Mouse (Mus musculus): Measurements from ENCODE around the gene Mysm1. TPM values are rescaled to one million over a fixed set of nuclear protein-coding genes. Genes with fewer than 3 reads are reported as not detected.

Gene Mysm1
- polyA plus RNA-seq, 1 experiment from 2014 or later: 41.1 TPM

DNA sequence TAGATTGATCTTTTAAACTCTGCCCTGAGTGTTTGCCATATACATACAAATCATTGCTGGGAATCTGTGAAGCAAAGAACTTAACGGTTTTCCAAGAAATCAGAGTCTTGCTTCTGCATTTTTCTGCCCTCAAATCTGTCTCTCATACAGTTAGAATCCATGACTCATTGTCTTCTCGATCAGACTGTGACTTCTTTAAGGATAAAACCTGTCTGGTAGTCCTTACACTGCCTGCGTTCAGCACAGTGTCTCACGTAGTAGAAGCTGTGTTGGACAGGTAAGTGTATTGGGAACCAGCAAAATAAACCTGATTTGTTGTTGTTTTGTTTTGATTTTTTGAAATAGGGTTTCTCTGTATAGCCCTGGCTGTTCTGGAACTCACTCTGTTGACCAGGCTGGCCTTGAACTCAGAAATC, 608 bp upstream of the Mysm1 start:
- peak overlapping the region; percentile 75 for H3K27ac ChIP-seq (ENCODE audit: low read depth, low read length)
- H3K27me3 ChIP-seq (ENCODE audit: control insufficient read depth, insufficient read depth, low read length): no peaks in the 10 kb centered on the region
- no peaks in the 10 kb centered on the region for H3K9me3 ChIP-seq (ENCODE audit: control insufficient read depth, low read length)
- peak; percentile 20; the same call in 1 of the 2 replicates for ATAC-seq (ENCODE audit: low FRiP score, low TSS enrichment)
- H3K9ac ChIP-seq (ENCODE audit: low read depth, low read length): peak overlapping the region; percentile 88
- peaks cover 9% of the 10 kb centered on the region for H3K4me1 ChIP-seq (ENCODE audit: control insufficient read depth, insufficient read depth, low read length)
- H3K4me3 ChIP-seq (ENCODE audit: low read length): peak overlapping the region; percentile 80
- H3K36me3 ChIP-seq (ENCODE audit: control insufficient read depth, insufficient read depth, low read length): peaks cover 12% of the 10 kb centered on the region; the same call in 1 of the 2 replicates
- H3K4me2 ChIP-seq (replicated peaks; ENCODE audit: low read depth, low read length): peak overlapping the region; percentile 80
- 45% methylated on average over 4 of the region's 4 CpGs for WGBS

DNA sequence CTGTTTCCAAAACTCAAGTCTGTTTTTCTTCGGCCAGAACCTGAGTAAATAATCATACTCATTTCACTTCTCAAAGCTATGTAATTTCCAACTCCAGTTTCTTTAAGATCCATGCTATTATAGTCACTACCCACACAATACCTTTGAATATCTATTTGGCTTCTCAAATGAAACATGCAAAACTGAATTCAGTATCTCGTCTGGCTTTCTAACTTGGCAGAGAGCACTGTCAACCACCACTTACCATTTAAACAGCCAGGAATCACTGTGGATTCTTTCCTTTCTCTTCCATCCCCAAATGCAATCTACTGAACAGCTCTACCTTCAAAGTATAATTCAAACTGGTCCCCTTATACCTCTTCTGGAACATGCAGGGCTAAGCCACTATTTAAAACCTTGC, 5.6 kb downstream of the Mysm1 start:
- peaks cover 47% of the 10 kb centered on the region for H3K36me3 ChIP-seq (ENCODE audit: control insufficient read depth, insufficient read depth, low read length)
- ATAC-seq (ENCODE audit: low FRiP score, low TSS enrichment): no peak

DNA sequence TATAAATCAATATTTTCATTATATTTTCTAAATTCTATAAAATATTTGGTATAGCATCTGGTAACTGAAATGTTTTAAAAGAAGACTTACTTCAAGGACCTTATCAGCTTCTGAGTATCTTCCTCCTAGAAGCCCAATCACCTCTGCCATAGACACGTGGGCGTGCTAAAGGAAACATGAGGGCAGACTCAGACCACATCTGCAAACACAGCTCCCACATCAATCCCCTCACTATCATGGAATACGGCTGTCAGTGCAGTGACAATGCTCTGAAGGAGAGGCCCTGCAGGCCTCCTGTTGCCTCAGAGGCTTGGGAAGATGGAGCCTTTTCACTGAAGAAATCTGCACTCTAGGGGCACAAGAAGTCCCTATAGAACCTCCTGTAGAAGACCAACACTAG, 26.1 kb downstream of the Mysm1 start:
- H3K4me3 ChIP-seq (ENCODE audit: low read length): no peak overlapping the region
- peaks cover 70% of the 10 kb centered on the region for H3K36me3 ChIP-seq (ENCODE audit: control insufficient read depth, insufficient read depth, low read length)
- no peak overlapping the region for H3K27ac ChIP-seq (ENCODE audit: low read depth, low read length)
- no peaks in the 10 kb centered on the region for H3K27me3 ChIP-seq (ENCODE audit: control insufficient read depth, insufficient read depth, low read length)
- WGBS: 79% methylated on average over 3 of the region's 3 CpGs
- no peaks in the 10 kb centered on the region for H3K4me1 ChIP-seq (ENCODE audit: control insufficient read depth, insufficient read depth, low read length)
- H3K9me3 ChIP-seq (ENCODE audit: control insufficient read depth, low read length): no peaks in the 10 kb centered on the region
- H3K4me2 ChIP-seq (replicated peaks; ENCODE audit: low read depth, low read length): no peak overlapping the region
- no peak for ATAC-seq (ENCODE audit: low FRiP score, low TSS enrichment)
- no peak overlapping the region for H3K9ac ChIP-seq (ENCODE audit: low read depth, low read length)

More for the DNA sequence above, 5.6 kb downstream of the Mysm1 start:
- Histone ChIP-seq H3K4me3 (ENCODE audit: low read length) (no peak overlapping the region), H3K27me3 (ENCODE audit: control insufficient read depth, insufficient read depth, low read length) (no peaks in the 10 kb centered on the region), H3K4me2 (replicated peaks; ENCODE audit: low read depth, low read length) (no peak overlapping the region), H3K9me3 (ENCODE audit: control insufficient read depth, low read length) (no peaks in the 10 kb centered on the region), H3K27ac (ENCODE audit: low read depth, low read length) (no peak overlapping the region), H3K9ac (ENCODE audit: low read depth, low read length) (no peak overlapping the region), H3K4me1 (ENCODE audit: control insufficient read depth, insufficient read depth, low read length) (peaks cover 9% of the 10 kb centered on the region)
- 93% methylated on average over 2 of the region's 2 CpGs for WGBS

DNA sequence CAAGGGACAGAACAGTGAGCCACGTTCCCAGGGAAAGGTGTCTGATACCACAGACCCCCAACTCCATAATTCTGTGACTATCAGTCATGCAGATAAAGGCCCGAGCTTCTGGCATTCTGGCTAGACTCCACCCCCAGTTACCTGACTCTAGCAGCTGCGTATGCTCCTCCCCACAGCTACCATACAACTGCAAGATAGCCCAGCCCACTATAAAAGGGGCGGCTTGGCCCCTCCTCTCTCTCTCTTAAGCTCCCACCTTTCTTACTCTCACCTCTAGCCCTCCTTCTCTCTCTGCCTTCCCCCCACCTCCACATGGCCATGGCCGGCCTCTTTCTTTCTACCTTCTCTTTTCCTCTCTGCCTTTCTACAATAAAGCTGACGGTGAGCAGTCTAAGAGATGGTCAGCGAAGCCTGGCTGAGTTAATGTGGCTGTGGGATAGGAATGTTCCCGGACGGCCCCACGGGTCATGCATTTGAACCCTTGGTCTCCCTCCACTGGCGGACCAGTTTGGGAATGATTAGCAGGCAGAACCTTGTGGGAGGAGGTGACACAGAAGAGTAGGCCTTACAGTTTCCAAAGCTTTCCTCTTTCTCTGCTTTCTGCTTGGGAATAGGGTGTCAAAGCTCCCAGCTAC, 37.6 kb downstream of the Mysm1 start:
- ATAC-seq (ENCODE audit: low FRiP score, low TSS enrichment): peak; percentile 89
- Histone ChIP-seq H3K36me3 (ENCODE audit: control insufficient read depth, insufficient read depth, low read length) (peaks cover 25% of the 10 kb centered on the region), H3K9me3 (ENCODE audit: control insufficient read depth, low read length) (no peaks in the 10 kb centered on the region), H3K4me2 (replicated peaks; ENCODE audit: low read depth, low read length) (no peak overlapping the region), H3K4me3 (ENCODE audit: low read length) (no peak overlapping the region), H3K27me3 (ENCODE audit: control insufficient read depth, insufficient read depth, low read length) (no peaks in the 10 kb centered on the region), H3K27ac (ENCODE audit: low read depth, low read length) (peak overlapping the region; percentile 67), H3K9ac (ENCODE audit: low read depth, low read length) (no peak overlapping the region), H3K4me1 (ENCODE audit: control insufficient read depth, insufficient read depth, low read length) (no peaks in the 10 kb centered on the region)
- 60% methylated on average over 11 of the region's 11 CpGs for WGBS

DNA sequence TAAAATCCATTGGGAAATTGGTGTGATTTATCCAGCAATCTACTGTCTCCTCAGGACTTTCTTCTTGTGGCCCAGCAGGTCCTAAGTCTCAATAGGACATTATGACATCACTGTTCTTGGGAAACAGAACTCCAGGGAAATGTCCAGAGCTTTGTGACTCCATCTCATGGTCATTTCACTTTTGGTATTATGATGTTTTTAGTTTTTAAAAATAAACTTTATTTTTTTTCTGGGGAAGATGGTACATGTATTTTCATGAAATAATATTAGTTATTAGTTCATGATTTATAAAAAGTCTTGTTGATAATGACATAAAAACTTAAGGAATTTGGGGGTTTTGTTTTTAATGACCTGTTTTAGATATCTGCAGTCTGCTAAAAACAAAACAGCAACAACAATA, 50.2 kb downstream of the Mysm1 start, which contains the start of gene Eqtn:
TSS of gene Eqtn (minus strand) at position 101 of the 400 bp plus-strand sequence.
- H3K9ac ChIP-seq (ENCODE audit: low read depth, low read length): no peak within 1 kb of the TSS
- no peak within 1 kb of the TSS for H3K4me3 ChIP-seq (ENCODE audit: low read length)
- no peaks in the 10 kb centered on the region for H3K4me1 ChIP-seq (ENCODE audit: control insufficient read depth, insufficient read depth, low read length)
- no peak for ATAC-seq (ENCODE audit: low FRiP score, low TSS enrichment)
- H3K27ac ChIP-seq (ENCODE audit: low read depth, low read length): no peak within 1 kb of the TSS
- no peaks in the 10 kb centered on the region for H3K27me3 ChIP-seq (ENCODE audit: control insufficient read depth, insufficient read depth, low read length)
- H3K4me2 ChIP-seq (replicated peaks; ENCODE audit: low read depth, low read length): no peak within 1 kb of the TSS
- H3K36me3 ChIP-seq (ENCODE audit: control insufficient read depth, insufficient read depth, low read length): no peaks in the 10 kb centered on the region
- H3K9me3 ChIP-seq (ENCODE audit: control insufficient read depth, low read length): no peaks in the 10 kb centered on the region

DNA sequence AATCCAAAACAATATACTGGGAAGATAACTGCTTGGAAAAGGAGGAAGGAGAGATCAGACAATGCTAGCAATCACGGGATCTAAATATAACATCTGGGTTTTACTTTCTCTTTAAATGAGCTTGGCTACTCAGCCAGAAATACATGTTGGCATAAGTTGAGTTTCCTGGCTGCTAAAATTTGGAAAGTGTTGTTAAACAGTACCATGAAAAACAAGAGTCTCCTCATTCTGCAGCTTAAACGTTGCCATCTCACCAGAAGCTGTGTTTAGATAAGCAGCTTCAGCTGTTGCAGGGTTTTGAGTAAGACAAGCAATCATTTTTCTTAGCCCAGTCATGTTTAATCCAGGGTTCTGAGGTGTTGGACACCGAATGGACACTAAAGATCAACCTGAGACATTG, 77.1 kb downstream of the Mysm1 start:
- no peaks in the 10 kb centered on the region for H3K9me3 ChIP-seq (ENCODE audit: control insufficient read depth, low read length)
- 70% methylated on average over 3 of the region's 3 CpGs for WGBS
- no peaks in the 10 kb centered on the region for H3K36me3 ChIP-seq (ENCODE audit: control insufficient read depth, insufficient read depth, low read length)
- no peaks in the 10 kb centered on the region for H3K27me3 ChIP-seq (ENCODE audit: control insufficient read depth, insufficient read depth, low read length)
- H3K4me2 ChIP-seq (replicated peaks; ENCODE audit: low read depth, low read length): no peak overlapping the region
- H3K9ac ChIP-seq (ENCODE audit: low read depth, low read length): no peak overlapping the region
- H3K27ac ChIP-seq (ENCODE audit: low read depth, low read length): no peak overlapping the region
- no peak overlapping the region for H3K4me3 ChIP-seq (ENCODE audit: low read length)
- no peaks in the 10 kb centered on the region for H3K4me1 ChIP-seq (ENCODE audit: control insufficient read depth, insufficient read depth, low read length)
- no peak for ATAC-seq (ENCODE audit: low FRiP score, low TSS enrichment)

DNA sequence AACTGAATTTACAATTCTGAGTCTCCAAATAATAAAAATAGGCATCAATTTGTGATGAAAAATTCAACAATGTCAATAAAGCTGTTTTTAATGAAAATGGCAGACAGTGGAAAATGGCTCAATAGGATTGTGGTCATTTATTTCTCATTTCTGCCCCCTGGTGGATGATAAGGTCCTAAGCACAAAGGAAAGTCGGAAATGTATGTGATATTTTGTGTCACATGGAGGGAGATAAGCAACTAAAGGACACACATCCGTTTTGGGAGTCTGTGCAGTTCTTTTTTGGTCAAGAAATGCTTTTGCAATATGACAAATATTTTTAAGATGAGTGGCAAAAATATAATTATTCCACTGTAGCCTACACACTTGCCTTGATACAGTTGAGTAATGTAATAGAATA, 78.2 kb downstream of the Mysm1 start:
- Histone ChIP-seq H3K9ac (ENCODE audit: low read depth, low read length) (no peak overlapping the region), H3K27ac (ENCODE audit: low read depth, low read length) (no peak overlapping the region), H3K9me3 (ENCODE audit: control insufficient read depth, low read length) (no peaks in the 10 kb centered on the region), H3K4me1 (ENCODE audit: control insufficient read depth, insufficient read depth, low read length) (no peaks in the 10 kb centered on the region), H3K36me3 (ENCODE audit: control insufficient read depth, insufficient read depth, low read length) (no peaks in the 10 kb centered on the region), H3K4me3 (ENCODE audit: low read length) (no peak overlapping the region), H3K4me2 (replicated peaks; ENCODE audit: low read depth, low read length) (no peak overlapping the region), H3K27me3 (ENCODE audit: control insufficient read depth, insufficient read depth, low read length) (no peaks in the 10 kb centered on the region)
- 22% methylated on average over 2 of the region's 2 CpGs for WGBS
- no peak for ATAC-seq (ENCODE audit: low FRiP score, low TSS enrichment)

Other genes with a start within 250 kb of the Mysm1 start
- gene Tek, start 239.8 kb downstream of the Mysm1 start, polyA plus RNA-seq (2014; fragmentation: Nextera tagmentation; extraction: Ambion mirVana): 14.1 and 29.0 TPM in 2 replicates
- not detected in 2 replicates for gene Eqtn, start 50.3 kb downstream of the Mysm1 start, polyA plus RNA-seq (2014; fragmentation: Nextera tagmentation; extraction: Ambion mirVana)
- 24.0 and 30.2 TPM in 2 replicates for gene Jun, start 73.1 kb upstream of the Mysm1 start, polyA plus RNA-seq (2014; fragmentation: Nextera tagmentation; extraction: Ambion mirVana)